Mouse (Mus musculus): Measurements from ENCODE around the gene Dip2b. TPM values are rescaled to one million over a fixed set of nuclear protein-coding genes. Genes with fewer than 3 reads are reported as not detected.
A peak's percentile ranks its signal among the peaks of the same experiment; 100 is the strongest.

Dip2b gene
- polyA plus RNA-seq, 1 experiment from 2014 or later: 2.3 TPM

- ATAC-seq: no peak
- 59% methylated on average over 4 of the region's 4 CpGs for WGBS (ENCODE audit: insufficient replicate concordance)
- DNase-seq: no peak
- H3K27me3 ChIP-seq (ENCODE audit: insufficient read depth, low read length): no peaks in the 10 kb centered on the region
- H3K36me3 ChIP-seq (replicated peaks; ENCODE audit: insufficient read depth, low read length): peaks cover 11% of the 10 kb centered on the region
- TF ChIP-seq CTCF (IDR thresholded peaks at IDR 0.05; ENCODE audit: low read depth): no peak
- TF ChIP-seq EP300 (IDR thresholded peaks at IDR 0.05; ENCODE audit: low read depth): no peak
- H3K9me3 ChIP-seq (ENCODE audit: low read length): no peaks in the 10 kb centered on the region
- H3K27ac ChIP-seq (ENCODE audit: low read depth): no peak overlapping the region
- no peak overlapping the region for H3K4me3 ChIP-seq (ENCODE audit: low read depth, low read length)
- no peak overlapping the region for H3K9ac ChIP-seq (replicated peaks)
- H3K4me1 ChIP-seq (ENCODE audit: insufficient read depth): no peaks in the 10 kb centered on the region; the same call in 1 of the 2 replicates
- no peak overlapping the region for H3K4me2 ChIP-seq (ENCODE audit: low read depth, low read length)
Measured at GRCm38 (mm10) chr15:100140428-100140827, 102.0 kb downstream of the Dip2b start.

- no peak for ATAC-seq
- no peaks in the 10 kb centered on the region; the same call in 1 of the 2 replicates for H3K4me1 ChIP-seq (ENCODE audit: insufficient read depth)
- no peak overlapping the region for H3K27ac ChIP-seq (ENCODE audit: low read depth)
- H3K4me2 ChIP-seq (ENCODE audit: low read depth, low read length): no peak overlapping the region
- 82% methylated on average over 11 of the region's 11 CpGs for WGBS (ENCODE audit: insufficient replicate concordance)
- H3K36me3 ChIP-seq (replicated peaks; ENCODE audit: insufficient read depth, low read length): peaks cover 11% of the 10 kb centered on the region
- H3K4me3 ChIP-seq (ENCODE audit: low read depth, low read length): no peak overlapping the region
- no peak overlapping the region for H3K9ac ChIP-seq (replicated peaks)
- no peak for TF ChIP-seq CTCF (IDR thresholded peaks at IDR 0.05; ENCODE audit: low read depth)
- no peak for TF ChIP-seq EP300 (IDR thresholded peaks at IDR 0.05; ENCODE audit: low read depth)
- H3K27me3 ChIP-seq (ENCODE audit: insufficient read depth, low read length): no peaks in the 10 kb centered on the region
- no peak for DNase-seq
- no peaks in the 10 kb centered on the region for H3K9me3 ChIP-seq (ENCODE audit: low read length)
Measured at GRCm38 (mm10) chr15:100143091-100143801, 104.8 kb downstream of the Dip2b start.

DNA sequence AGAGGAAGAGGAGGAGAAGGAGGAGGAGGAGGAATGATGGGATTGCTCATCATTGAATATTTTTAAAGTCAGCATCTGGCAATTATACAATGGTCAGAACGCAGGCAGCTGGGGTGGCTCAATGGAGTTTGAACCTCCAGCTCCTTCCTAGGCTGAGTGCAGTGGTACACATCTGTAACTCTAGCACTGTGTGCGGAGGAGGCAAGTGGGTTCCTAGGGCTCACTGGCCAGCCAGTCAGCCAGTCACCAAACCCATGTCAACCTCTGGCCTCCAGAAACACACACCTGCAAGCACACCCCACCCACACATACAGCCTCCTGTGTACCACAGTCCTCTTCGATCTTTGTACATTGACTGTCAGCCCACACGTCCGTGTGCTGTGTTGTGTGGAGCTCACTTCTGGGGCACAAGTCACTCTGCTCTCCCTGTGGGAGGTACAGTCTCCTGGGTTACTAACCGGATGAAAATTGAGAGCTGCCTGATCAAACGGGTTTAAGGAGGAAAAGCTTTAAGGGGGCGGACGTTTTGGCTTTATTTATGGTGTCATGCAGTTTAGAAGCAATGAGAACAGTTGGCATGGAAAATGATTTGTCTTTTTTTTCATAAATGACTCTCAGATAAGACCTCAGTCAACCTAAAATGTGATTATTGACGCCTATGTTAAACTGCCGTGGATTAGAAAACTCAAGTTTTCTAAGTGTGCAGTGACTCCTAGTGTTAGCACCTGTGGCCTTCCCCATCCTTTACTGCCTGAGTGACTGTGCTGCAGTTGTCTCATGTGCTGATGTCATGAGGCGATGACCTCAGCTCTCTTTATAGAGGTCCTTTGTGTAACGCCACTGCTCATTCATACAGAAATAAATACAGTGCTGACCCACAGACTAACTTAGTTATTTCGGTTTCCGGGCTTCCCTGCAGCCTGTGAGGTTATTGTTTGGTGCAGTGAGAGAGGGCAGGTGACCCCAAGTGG is 106.7 kb downstream of the Dip2b start:
- 70% methylated on average over 15 of the region's 15 CpGs for WGBS (ENCODE audit: insufficient replicate concordance)
- H3K4me1 ChIP-seq (ENCODE audit: insufficient read depth): no peaks in the 10 kb centered on the region; the same call in 1 of the 2 replicates
- H3K9ac ChIP-seq (replicated peaks): no peak overlapping the region
- no peaks in the 10 kb centered on the region for H3K27me3 ChIP-seq (ENCODE audit: insufficient read depth, low read length)
- no peak for DNase-seq
- no peak overlapping the region for H3K4me3 ChIP-seq (ENCODE audit: low read depth, low read length)
- peak overlapping the region; percentile 22; the same call in 1 of the 2 replicates for H3K27ac ChIP-seq (ENCODE audit: low read depth)
- no peaks in the 10 kb centered on the region for H3K9me3 ChIP-seq (ENCODE audit: low read length)
- H3K4me2 ChIP-seq (ENCODE audit: low read depth, low read length): no peak overlapping the region
- peaks cover 10% of the 10 kb centered on the region for H3K36me3 ChIP-seq (replicated peaks; ENCODE audit: insufficient read depth, low read length)
- TF ChIP-seq EP300 (IDR thresholded peaks at IDR 0.05; ENCODE audit: low read depth): no peak
- peak; percentile 16; the same call in 1 of the 2 replicates for TF ChIP-seq CTCF (IDR thresholded peaks at IDR 0.05; ENCODE audit: low read depth)
- peak; percentile 90 for ATAC-seq

DNA sequence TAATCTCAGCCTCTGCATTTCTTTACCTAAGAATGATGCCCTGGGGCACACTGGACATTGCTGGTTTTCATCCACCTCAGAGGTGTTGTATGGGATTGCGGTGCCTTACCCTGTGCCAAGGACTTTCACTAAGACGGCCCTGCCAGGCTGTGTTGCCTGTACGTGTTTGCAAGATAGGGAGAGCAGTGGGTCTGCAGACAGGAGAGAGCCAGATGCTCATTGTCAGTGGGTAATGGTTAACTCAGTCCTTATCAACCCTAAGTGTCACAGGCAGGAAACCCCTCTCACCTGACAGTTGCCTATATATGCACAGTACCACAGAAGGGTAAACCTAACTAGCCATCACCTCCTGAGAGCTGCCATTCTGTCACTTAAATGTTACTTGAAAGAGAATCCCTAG is 107.5 kb downstream of the Dip2b start:
- WGBS (ENCODE audit: insufficient replicate concordance): 64% methylated on average over 3 of the region's 3 CpGs
- no peaks in the 10 kb centered on the region for H3K9me3 ChIP-seq (ENCODE audit: low read length)

DNA sequence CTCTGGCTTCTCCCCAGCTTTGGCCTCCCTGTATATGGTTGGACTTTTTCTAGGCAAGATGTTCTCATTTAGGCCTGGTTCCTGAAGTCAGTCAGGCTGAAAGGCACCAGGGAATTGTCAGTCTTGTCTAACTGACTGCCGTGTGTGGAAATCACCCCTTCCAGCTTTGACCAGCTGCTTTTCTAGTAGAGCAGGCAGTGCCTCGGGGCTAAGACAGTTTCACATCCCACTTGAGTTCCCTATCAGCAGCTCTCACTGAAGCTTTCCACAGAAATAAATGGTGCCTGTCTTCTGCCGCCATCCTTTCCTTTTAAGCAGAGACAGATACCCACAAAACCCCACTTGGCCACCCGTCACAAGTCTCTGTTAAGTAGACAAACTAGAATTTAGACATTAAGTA is 112.1 kb downstream of the Dip2b start:
- TF ChIP-seq EP300 (IDR thresholded peaks at IDR 0.05; ENCODE audit: low read depth): no peak
- no peak for TF ChIP-seq CTCF (IDR thresholded peaks at IDR 0.05; ENCODE audit: low read depth)
- Histone ChIP-seq H3K4me3 (ENCODE audit: low read depth, low read length) (no peak overlapping the region), H3K4me2 (ENCODE audit: low read depth, low read length) (no peak overlapping the region), H3K36me3 (replicated peaks; ENCODE audit: insufficient read depth, low read length) (peaks cover 16% of the 10 kb centered on the region), H3K9me3 (ENCODE audit: low read length) (no peaks in the 10 kb centered on the region), H3K9ac (replicated peaks) (no peak overlapping the region), H3K27me3 (ENCODE audit: insufficient read depth, low read length) (no peaks in the 10 kb centered on the region), H3K27ac (ENCODE audit: low read depth) (no peak overlapping the region), H3K4me1 (ENCODE audit: insufficient read depth) (no peaks in the 10 kb centered on the region)
- 60% methylated on average over 4 of the region's 4 CpGs for WGBS (ENCODE audit: insufficient replicate concordance)
- DNase-seq (no peak), ATAC-seq (no peak)

More for the DNA sequence above, 107.5 kb downstream of the Dip2b start:
- Histone ChIP-seq H3K9ac (replicated peaks) (no peak overlapping the region), H3K27ac (ENCODE audit: low read depth) (no peak overlapping the region), H3K4me3 (ENCODE audit: low read depth, low read length) (no peak overlapping the region), H3K36me3 (replicated peaks; ENCODE audit: insufficient read depth, low read length) (peaks cover 8% of the 10 kb centered on the region), H3K4me2 (ENCODE audit: low read depth, low read length) (no peak overlapping the region), H3K4me1 (ENCODE audit: insufficient read depth) (no peaks in the 10 kb centered on the region; the same call in 1 of the 2 replicates), H3K27me3 (ENCODE audit: insufficient read depth, low read length) (no peaks in the 10 kb centered on the region)
- DNase-seq (no peak), ATAC-seq (no peak)
- no peak for TF ChIP-seq CTCF (IDR thresholded peaks at IDR 0.05; ENCODE audit: low read depth)
- no peak for TF ChIP-seq EP300 (IDR thresholded peaks at IDR 0.05; ENCODE audit: low read depth)

- Histone ChIP-seq H3K27me3 (ENCODE audit: insufficient read depth, low read length) (no peaks in the 10 kb centered on the region), H3K27ac (ENCODE audit: low read depth) (no peak overlapping the region), H3K4me3 (ENCODE audit: low read depth, low read length) (no peak overlapping the region), H3K9me3 (ENCODE audit: low read length) (no peaks in the 10 kb centered on the region), H3K4me2 (ENCODE audit: low read depth, low read length) (no peak overlapping the region), H3K36me3 (replicated peaks; ENCODE audit: insufficient read depth, low read length) (peaks cover 31% of the 10 kb centered on the region), H3K4me1 (ENCODE audit: insufficient read depth) (no peaks in the 10 kb centered on the region), H3K9ac (replicated peaks) (no peak overlapping the region)
- ATAC-seq (no peak), DNase-seq (no peak)
- no peak for TF ChIP-seq CTCF (IDR thresholded peaks at IDR 0.05; ENCODE audit: low read depth)
- TF ChIP-seq EP300 (IDR thresholded peaks at IDR 0.05; ENCODE audit: low read depth): no peak
- WGBS (ENCODE audit: insufficient replicate concordance): 80% methylated on average over 3 of the region's 3 CpGs
Measured at GRCm38 (mm10) chr15:100152321-100152720, 113.9 kb downstream of the Dip2b start.

Data from liver, postnatal 0 days (tissue).